Mouse (Mus musculus): ENCODE results near the gene Sub1.

Gene Sub1

GRCm38 (mm10) chr15:12013532-12014196 lies 16.9 kb upstream of the Sub1 start:
- no peak for DNase-seq (ENCODE audit: low read depth in 2 of 2, low spot score in 2 of 2)

GRCm38 (mm10) chr15:12010602-12011044 lies 13.8 kb upstream of the Sub1 start:
- peak; percentile 49 to 52 for DNase-seq (ENCODE audit: low read depth in 2 of 2, low spot score in 2 of 2)

- DNase-seq (ENCODE audit: low read depth in 2 of 2, low spot score in 2 of 2): peak; percentile 32 to 34
Observed at GRCm38 (mm10) chr15:12009712-12010601, 13.2 kb upstream of the Sub1 start.

- DNase-seq (ENCODE audit: low read depth in 2 of 2, low spot score in 2 of 2): no peak
Observed at GRCm38 (mm10) chr15:12008894-12009293, 12.1 kb upstream of the Sub1 start.

GRCm38 (mm10) chr15:12007971-12008800 lies 11.4 kb upstream of the Sub1 start:
- DNase-seq (ENCODE audit: low read depth in 2 of 2, low spot score in 2 of 2): peak in 1 of 2 experiments; percentile 38

- DNase-seq (ENCODE audit: low read depth in 2 of 2, low spot score in 2 of 2): no peak
Observed at GRCm38 (mm10) chr15:12007421-12007820, 10.6 kb upstream of the Sub1 start.

- no peak for DNase-seq (ENCODE audit: low read depth in 2 of 2, low spot score in 2 of 2)
Observed at GRCm38 (mm10) chr15:12006169-12006568, 9.4 kb upstream of the Sub1 start.

GRCm38 (mm10) chr15:11995815-11996201 lies 975 bp downstream of the Sub1 start:
- peak; percentile 89 for DNase-seq (ENCODE audit: low read depth in 2 of 2, low spot score in 2 of 2)

- peak; percentile 26 to 42 for DNase-seq (ENCODE audit: low read depth in 2 of 2, low spot score in 2 of 2)
Observed at GRCm38 (mm10) chr15:11994921-11995814, 1.6 kb downstream of the Sub1 start.

- DNase-seq (ENCODE audit: low read depth in 2 of 2, low spot score in 2 of 2): no peak
Observed at GRCm38 (mm10) chr15:11994006-11994405, 2.8 kb downstream of the Sub1 start.

- no peak for DNase-seq (ENCODE audit: low read depth in 2 of 2, low spot score in 2 of 2)
Observed at GRCm38 (mm10) chr15:11991552-11992113, 5.2 kb downstream of the Sub1 start.

GRCm38 (mm10) chr15:11988580-11988979 lies 8.2 kb downstream of the Sub1 start:
- DNase-seq (ENCODE audit: low read depth in 2 of 2, low spot score in 2 of 2): no peak

GRCm38 (mm10) chr15:11987892-11988291 lies 8.9 kb downstream of the Sub1 start:
- no peak for DNase-seq (ENCODE audit: low read depth in 2 of 2, low spot score in 2 of 2)

GRCm38 (mm10) chr15:11981985-11982384 lies 14.8 kb downstream of the Sub1 start:
- DNase-seq (ENCODE audit: low read depth in 2 of 2, low spot score in 2 of 2): no peak

GRCm38 (mm10) chr15:11981501-11981900 lies 15.3 kb downstream of the Sub1 start:
- DNase-seq (ENCODE audit: low read depth in 2 of 2, low spot score in 2 of 2): no peak

- DNase-seq (ENCODE audit: low read depth in 2 of 2, low spot score in 2 of 2): no peak
Observed at GRCm38 (mm10) chr15:11978175-11978574, 18.6 kb downstream of the Sub1 start.

- DNase-seq (ENCODE audit: low read depth in 2 of 2, low spot score in 2 of 2): no peak
Observed at GRCm38 (mm10) chr15:11977071-11977470, 19.7 kb downstream of the Sub1 start.

GRCm38 (mm10) chr15:11975836-11976235 lies 20.9 kb downstream of the Sub1 start:
- no peak for DNase-seq (ENCODE audit: low read depth in 2 of 2, low spot score in 2 of 2)

GRCm38 (mm10) chr15:11971854-11972420 lies 24.8 kb downstream of the Sub1 start:
- DNase-seq (ENCODE audit: low read depth in 2 of 2, low spot score in 2 of 2): peak; percentile 66 to 72

- no peak for DNase-seq (ENCODE audit: low read depth in 2 of 2, low spot score in 2 of 2)
Observed at GRCm38 (mm10) chr15:11970621-11971020, 26.2 kb downstream of the Sub1 start.

Data from CD8-positive naive resting alpha-beta T cell, adult 2 months (primary cell).